Mouse (Mus musculus): ENCODE results near the gene Fbln2. TPM values are rescaled to one million over a fixed set of nuclear protein-coding genes. Genes with fewer than 3 reads are reported as not detected.

Gene Fbln2
- total RNA-seq, 2 experiments from 2014 or later, result not detected

GRCm38 (mm10) chr6:91222694-91223346 lies 10.6 kb downstream of the Fbln2 start:
- ATAC-seq (replicated peaks; ENCODE audit: low FRiP score, low TSS enrichment, poor library complexity, severe bottlenecking), result no peak

GRCm38 (mm10) chr6:91224939-91225338 lies 12.7 kb downstream of the Fbln2 start:
- ATAC-seq (replicated peaks; ENCODE audit: low FRiP score, low TSS enrichment, poor library complexity, severe bottlenecking), result no peak

- no peak for ATAC-seq (replicated peaks; ENCODE audit: low FRiP score, low TSS enrichment, poor library complexity, severe bottlenecking)
These were observed 13.1 kb downstream of the Fbln2 start for GRCm38 (mm10) chr6:91225346-91225745.

- no peak for ATAC-seq (replicated peaks; ENCODE audit: low FRiP score, low TSS enrichment, poor library complexity, severe bottlenecking)
These were observed 13.8 kb downstream of the Fbln2 start for GRCm38 (mm10) chr6:91226058-91226457.

- ATAC-seq (replicated peaks; ENCODE audit: low FRiP score, low TSS enrichment, poor library complexity, severe bottlenecking), result no peak
These were observed 16.7 kb downstream of the Fbln2 start for GRCm38 (mm10) chr6:91228980-91229379.

GRCm38 (mm10) chr6:91231000-91231399 lies 18.7 kb downstream of the Fbln2 start:
- no peak for ATAC-seq (replicated peaks; ENCODE audit: low FRiP score, low TSS enrichment, poor library complexity, severe bottlenecking)

- ATAC-seq (replicated peaks; ENCODE audit: low FRiP score, low TSS enrichment, poor library complexity, severe bottlenecking), result no peak
These were observed 19.3 kb downstream of the Fbln2 start for GRCm38 (mm10) chr6:91231523-91231922.

GRCm38 (mm10) chr6:91233011-91233410 lies 20.8 kb downstream of the Fbln2 start:
- no peak for ATAC-seq (replicated peaks; ENCODE audit: low FRiP score, low TSS enrichment, poor library complexity, severe bottlenecking)

- ATAC-seq (replicated peaks; ENCODE audit: low FRiP score, low TSS enrichment, poor library complexity, severe bottlenecking), result no peak
These were observed 21.3 kb downstream of the Fbln2 start for GRCm38 (mm10) chr6:91233424-91234015.

GRCm38 (mm10) chr6:91236006-91236405 lies 23.8 kb downstream of the Fbln2 start:
- ATAC-seq (replicated peaks; ENCODE audit: low FRiP score, low TSS enrichment, poor library complexity, severe bottlenecking), result peak; percentile 65

GRCm38 (mm10) chr6:91236429-91236828 lies 24.2 kb downstream of the Fbln2 start:
- no peak for ATAC-seq (replicated peaks; ENCODE audit: low FRiP score, low TSS enrichment, poor library complexity, severe bottlenecking)

GRCm38 (mm10) chr6:91237273-91237672 lies 25.0 kb downstream of the Fbln2 start:
- no peak for ATAC-seq (replicated peaks; ENCODE audit: low FRiP score, low TSS enrichment, poor library complexity, severe bottlenecking)

GRCm38 (mm10) chr6:91240537-91240936 lies 28.3 kb downstream of the Fbln2 start:
- no peak for ATAC-seq (replicated peaks; ENCODE audit: low FRiP score, low TSS enrichment, poor library complexity, severe bottlenecking)

- ATAC-seq (replicated peaks; ENCODE audit: low FRiP score, low TSS enrichment, poor library complexity, severe bottlenecking), result no peak
These were observed 28.7 kb downstream of the Fbln2 start for GRCm38 (mm10) chr6:91240964-91241363.

GRCm38 (mm10) chr6:91243395-91243794 lies 31.1 kb downstream of the Fbln2 start:
- no peak for ATAC-seq (replicated peaks; ENCODE audit: low FRiP score, low TSS enrichment, poor library complexity, severe bottlenecking)

GRCm38 (mm10) chr6:91244331-91244730 lies 32.1 kb downstream of the Fbln2 start:
- no peak for ATAC-seq (replicated peaks; ENCODE audit: low FRiP score, low TSS enrichment, poor library complexity, severe bottlenecking)

GRCm38 (mm10) chr6:91245331-91245730 lies 33.1 kb downstream of the Fbln2 start:
- ATAC-seq (replicated peaks; ENCODE audit: low FRiP score, low TSS enrichment, poor library complexity, severe bottlenecking), result no peak

- ATAC-seq (replicated peaks; ENCODE audit: low FRiP score, low TSS enrichment, poor library complexity, severe bottlenecking), result no peak
These were observed 35.1 kb downstream of the Fbln2 start for GRCm38 (mm10) chr6:91247343-91247742.

GRCm38 (mm10) chr6:91248627-91249026 lies 36.4 kb downstream of the Fbln2 start:
- ATAC-seq (replicated peaks; ENCODE audit: low FRiP score, low TSS enrichment, poor library complexity, severe bottlenecking), result no peak

- ATAC-seq (replicated peaks; ENCODE audit: low FRiP score, low TSS enrichment, poor library complexity, severe bottlenecking), result no peak
These were observed 37.5 kb downstream of the Fbln2 start for GRCm38 (mm10) chr6:91249797-91250196.

GRCm38 (mm10) chr6:91259440-91260120 lies 47.3 kb downstream of the Fbln2 start:
- no peak for ATAC-seq (replicated peaks; ENCODE audit: low FRiP score, low TSS enrichment, poor library complexity, severe bottlenecking)

Measured in megakaryocyte-erythroid progenitor cell, adult 5-6 weeks (primary cell).